Mouse (Mus musculus) bone marrow macrophage, adult 2 months (primary cell): ENCODE measurements around the gene Galntl5.

Experiments used
- CTCF ChIP-seq: IDR thresholded peaks from 2 replicates; pipeline ENCODE4 v1.5.1; 2012; ENCODE audit warnings: low read depth, mild to moderate bottlenecking, low read length, moderate library complexity
- POLR2A ChIP-seq: IDR thresholded peaks from 2 replicates; pipeline ENCODE4 v1.6.1; 2012; ENCODE audit warnings: mild to moderate bottlenecking, low read depth, low read length, borderline replicate concordance

DNA sequence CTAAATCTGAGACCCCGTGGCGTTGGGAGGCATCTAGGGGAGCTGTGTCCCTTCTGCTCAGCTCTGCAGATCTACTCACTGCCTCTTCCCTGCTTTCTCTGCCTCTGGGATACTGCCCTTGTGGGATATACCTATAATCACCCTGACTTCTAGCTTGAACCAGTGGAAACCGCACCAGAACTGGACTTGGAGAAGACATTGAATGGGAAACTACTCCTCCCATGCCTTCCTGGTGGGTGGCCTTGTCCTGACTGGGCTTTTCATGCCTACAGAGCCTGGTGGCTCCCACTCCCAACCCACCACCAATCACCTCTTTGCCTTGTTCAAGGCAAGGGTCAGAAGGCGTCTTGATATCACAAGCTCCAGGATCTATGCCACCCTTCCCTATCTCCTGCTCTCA, 26.4 kb upstream of the Galntl5 start:
- TF ChIP-seq POLR2A = no peak
- TF ChIP-seq CTCF = no peak
